Mouse (Mus musculus): Measurements from ENCODE around the gene Hoxd8. TPM values are rescaled to one million over a fixed set of nuclear protein-coding genes. Genes with fewer than 3 reads are reported as not detected.

The Hoxd8 gene
- polyA plus RNA-seq, 1 experiment from 2014 or later = 0.42 TPM

- Histone ChIP-seq H3K9ac (ENCODE audit: low read length) (no peak overlapping the region), H3K27me3 (ENCODE audit: control insufficient read depth, insufficient read depth, low read length) (peaks cover 88% of the 10 kb centered on the region), H3K27ac (ENCODE audit: low read length) (no peak overlapping the region), H3K4me3 (ENCODE audit: low read length) (no peak overlapping the region), H3K4me2 (ENCODE audit: low read depth, low read length) (no peak overlapping the region), H3K4me1 (ENCODE audit: control insufficient read depth, insufficient read depth, low read length) (peaks cover 7% of the 10 kb centered on the region; the same call in 1 of the 2 replicates), H3K9me3 (replicated peaks; ENCODE audit: control insufficient read depth, low read length) (no peaks in the 10 kb centered on the region), H3K36me3 (ENCODE audit: control insufficient read depth, insufficient read depth) (no peaks in the 10 kb centered on the region)
- ATAC-seq (replicated peaks; ENCODE audit: extremely low read depth, insufficient read depth, low FRiP score) = no peak
- WGBS = 24% methylated on average over 6 of the region's 6 CpGs
These were observed 1.6 kb upstream of the Hoxd8 start for GRCm38 (mm10) chr2:74702820-74703219.

- 8% methylated on average over 10 of the region's 10 CpGs for WGBS
- Histone ChIP-seq H3K4me1 (ENCODE audit: control insufficient read depth, insufficient read depth, low read length) (peaks cover 3% of the 10 kb centered on the region; the same call in 1 of the 2 replicates), H3K27me3 (ENCODE audit: control insufficient read depth, insufficient read depth, low read length) (peaks cover 89% of the 10 kb centered on the region), H3K9ac (ENCODE audit: low read length) (no peak overlapping the region), H3K4me3 (ENCODE audit: low read length) (no peak overlapping the region), H3K4me2 (ENCODE audit: low read depth, low read length) (no peak overlapping the region), H3K36me3 (ENCODE audit: control insufficient read depth, insufficient read depth) (no peaks in the 10 kb centered on the region), H3K9me3 (replicated peaks; ENCODE audit: control insufficient read depth, low read length) (no peaks in the 10 kb centered on the region), H3K27ac (ENCODE audit: low read length) (no peak overlapping the region)
- ATAC-seq (replicated peaks; ENCODE audit: extremely low read depth, insufficient read depth, low FRiP score) = no peak
These were observed 1.1 kb upstream of the Hoxd8 start for GRCm38 (mm10) chr2:74703317-74703716.

GRCm38 (mm10) chr2:74703720-74704392 lies 559 bp upstream of the Hoxd8 start:
- peaks cover 92% of the 10 kb centered on the region for H3K27me3 ChIP-seq (ENCODE audit: control insufficient read depth, insufficient read depth, low read length)
- H3K4me3 ChIP-seq (ENCODE audit: low read length) = no peak overlapping the region
- no peaks in the 10 kb centered on the region for H3K9me3 ChIP-seq (replicated peaks; ENCODE audit: control insufficient read depth, low read length)
- no peak for ATAC-seq (replicated peaks; ENCODE audit: extremely low read depth, insufficient read depth, low FRiP score)
- 4% methylated on average over 26 of the region's 26 CpGs for WGBS
- no peak overlapping the region for H3K9ac ChIP-seq (ENCODE audit: low read length)
- no peak overlapping the region for H3K4me2 ChIP-seq (ENCODE audit: low read depth, low read length)
- no peaks in the 10 kb centered on the region for H3K36me3 ChIP-seq (ENCODE audit: control insufficient read depth, insufficient read depth)
- H3K4me1 ChIP-seq (ENCODE audit: control insufficient read depth, insufficient read depth, low read length) = peaks cover 3% of the 10 kb centered on the region; the same call in 1 of the 2 replicates
- H3K27ac ChIP-seq (ENCODE audit: low read length) = no peak overlapping the region

GRCm38 (mm10) chr2:74704999-74705466 lies 618 bp downstream of the Hoxd8 start:
- Histone ChIP-seq H3K4me2 (ENCODE audit: low read depth, low read length) (peak overlapping the region; percentile 77), H3K9me3 (replicated peaks; ENCODE audit: control insufficient read depth, low read length) (no peaks in the 10 kb centered on the region), H3K4me1 (ENCODE audit: control insufficient read depth, insufficient read depth, low read length) (peaks cover 3% of the 10 kb centered on the region; the same call in 1 of the 2 replicates), H3K27me3 (ENCODE audit: control insufficient read depth, insufficient read depth, low read length) (peaks cover 93% of the 10 kb centered on the region), H3K4me3 (ENCODE audit: low read length) (peak overlapping the region; percentile 53), H3K36me3 (ENCODE audit: control insufficient read depth, insufficient read depth) (no peaks in the 10 kb centered on the region), H3K27ac (ENCODE audit: low read length) (no peak overlapping the region), H3K9ac (ENCODE audit: low read length) (peak overlapping the region; percentile 46)
- ATAC-seq (replicated peaks; ENCODE audit: extremely low read depth, insufficient read depth, low FRiP score) = no peak; the same call in 1 of the 2 replicates
- WGBS = under 1% methylated on average over 37 of the region's 66 CpGs

GRCm38 (mm10) chr2:74705467-74706089 lies 1.2 kb downstream of the Hoxd8 start:
- Histone ChIP-seq H3K27ac (ENCODE audit: low read length) (no peak overlapping the region), H3K4me3 (ENCODE audit: low read length) (peak overlapping the region; percentile 53), H3K27me3 (ENCODE audit: control insufficient read depth, insufficient read depth, low read length) (peaks cover 93% of the 10 kb centered on the region), H3K9me3 (replicated peaks; ENCODE audit: control insufficient read depth, low read length) (no peaks in the 10 kb centered on the region), H3K4me2 (ENCODE audit: low read depth, low read length) (peak overlapping the region; percentile 77), H3K9ac (ENCODE audit: low read length) (peak overlapping the region; percentile 46), H3K4me1 (ENCODE audit: control insufficient read depth, insufficient read depth, low read length) (peaks cover 3% of the 10 kb centered on the region; the same call in 1 of the 2 replicates), H3K36me3 (ENCODE audit: control insufficient read depth, insufficient read depth) (no peaks in the 10 kb centered on the region)
- ATAC-seq (replicated peaks; ENCODE audit: extremely low read depth, insufficient read depth, low FRiP score) = no peak; the same call in 1 of the 2 replicates
- WGBS = under 1% methylated on average over 60 of the region's 85 CpGs

GRCm38 (mm10) chr2:74706393-74706960 lies 2.1 kb downstream of the Hoxd8 start:
- H3K27ac ChIP-seq (ENCODE audit: low read length) = no peak overlapping the region
- H3K9ac ChIP-seq (ENCODE audit: low read length) = no peak overlapping the region
- 3% methylated on average over 13 of the region's 13 CpGs for WGBS
- H3K27me3 ChIP-seq (ENCODE audit: control insufficient read depth, insufficient read depth, low read length) = peaks cover 91% of the 10 kb centered on the region
- no peaks in the 10 kb centered on the region for H3K9me3 ChIP-seq (replicated peaks; ENCODE audit: control insufficient read depth, low read length)
- no peaks in the 10 kb centered on the region for H3K36me3 ChIP-seq (ENCODE audit: control insufficient read depth, insufficient read depth)
- H3K4me2 ChIP-seq (ENCODE audit: low read depth, low read length) = no peak overlapping the region
- H3K4me3 ChIP-seq (ENCODE audit: low read length) = no peak overlapping the region
- peaks cover 3% of the 10 kb centered on the region; the same call in 1 of the 2 replicates for H3K4me1 ChIP-seq (ENCODE audit: control insufficient read depth, insufficient read depth, low read length)
- no peak for ATAC-seq (replicated peaks; ENCODE audit: extremely low read depth, insufficient read depth, low FRiP score)

- ATAC-seq (replicated peaks; ENCODE audit: extremely low read depth, insufficient read depth, low FRiP score) = no peak
- Histone ChIP-seq H3K9ac (ENCODE audit: low read length) (no peak overlapping the region), H3K9me3 (replicated peaks; ENCODE audit: control insufficient read depth, low read length) (no peaks in the 10 kb centered on the region), H3K27me3 (ENCODE audit: control insufficient read depth, insufficient read depth, low read length) (peaks cover 94% of the 10 kb centered on the region), H3K4me1 (ENCODE audit: control insufficient read depth, insufficient read depth, low read length) (peaks cover 10% of the 10 kb centered on the region; the same call in 1 of the 2 replicates), H3K4me2 (ENCODE audit: low read depth, low read length) (no peak overlapping the region), H3K4me3 (ENCODE audit: low read length) (no peak overlapping the region), H3K27ac (ENCODE audit: low read length) (no peak overlapping the region), H3K36me3 (ENCODE audit: control insufficient read depth, insufficient read depth) (no peaks in the 10 kb centered on the region)
- 13% methylated on average over 7 of the region's 7 CpGs for WGBS
These were observed 3.2 kb downstream of the Hoxd8 start for GRCm38 (mm10) chr2:74707599-74707998.

- Histone ChIP-seq H3K4me2 (ENCODE audit: low read depth, low read length) (no peak overlapping the region), H3K27me3 (ENCODE audit: control insufficient read depth, insufficient read depth, low read length) (peaks cover 94% of the 10 kb centered on the region), H3K9ac (ENCODE audit: low read length) (no peak overlapping the region), H3K4me1 (ENCODE audit: control insufficient read depth, insufficient read depth, low read length) (peaks cover 10% of the 10 kb centered on the region; the same call in 1 of the 2 replicates), H3K36me3 (ENCODE audit: control insufficient read depth, insufficient read depth) (no peaks in the 10 kb centered on the region), H3K9me3 (replicated peaks; ENCODE audit: control insufficient read depth, low read length) (no peaks in the 10 kb centered on the region), H3K4me3 (ENCODE audit: low read length) (no peak overlapping the region), H3K27ac (ENCODE audit: low read length) (no peak overlapping the region)
- whole genome bisulfite sequencing = 20% methylated on average over 4 of the region's 4 CpGs
- ATAC-seq (replicated peaks; ENCODE audit: extremely low read depth, insufficient read depth, low FRiP score) = no peak
These were observed 4.3 kb downstream of the Hoxd8 start for GRCm38 (mm10) chr2:74708676-74709075.
